Mouse (Mus musculus) yolk sac, embryonic 10.5 days (tissue): ENCODE measurements at regions not wholly inside any gene's neighbourhood (a gene's known extent, or its start where the extent isn't known, plus 50 kb on each side); places are given as distances from the start of the nearest gene placed in this dataset.

Experiments
- DNase-seq: peaks from one replicate; pipeline ENCODE4 v3.0.0-alpha.2; 2017; ENCODE audit warnings: low spot score

DNA sequence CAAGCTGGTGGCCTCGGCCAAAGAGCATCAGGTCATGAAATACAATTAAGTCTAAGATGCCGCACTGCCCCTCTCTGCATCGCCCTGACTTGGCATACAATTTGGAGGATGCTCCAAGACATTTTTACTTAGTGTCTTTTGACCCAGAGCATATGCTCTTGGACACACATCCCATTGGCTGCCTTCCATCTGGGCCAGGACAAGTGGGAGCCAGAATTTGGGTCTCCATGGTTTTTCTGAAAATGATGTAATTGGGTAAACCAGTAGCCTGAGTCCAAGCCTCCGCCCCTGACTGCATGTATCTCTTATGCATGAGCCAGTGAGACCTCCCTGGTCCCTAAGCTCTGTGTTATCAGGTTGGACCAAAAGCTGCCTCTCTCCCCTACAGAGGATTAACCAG lies 117.1 kb upstream of the Rpl38 start:
- DNase-seq, result no peak

DNA sequence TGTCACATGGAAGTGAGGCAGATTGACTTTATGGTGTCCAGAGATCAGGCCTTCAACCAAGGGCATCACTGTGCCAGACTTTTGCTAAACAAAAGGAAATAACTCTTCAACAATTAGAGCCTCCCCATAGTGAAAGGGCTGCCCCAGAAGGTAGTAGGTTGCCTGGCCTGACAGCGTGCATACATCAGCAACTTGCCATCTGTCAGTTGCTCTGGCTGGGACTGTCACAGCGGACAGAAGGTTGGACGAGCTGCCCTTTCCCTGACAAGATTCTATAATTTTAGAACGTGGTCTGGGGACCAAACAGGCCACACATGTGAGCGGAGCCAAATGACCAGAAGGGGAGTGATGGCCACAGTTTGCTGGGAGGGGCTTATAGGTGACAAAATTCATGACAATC lies 119.7 kb upstream of the Rpl38 start:
- no peak for DNase-seq

DNA sequence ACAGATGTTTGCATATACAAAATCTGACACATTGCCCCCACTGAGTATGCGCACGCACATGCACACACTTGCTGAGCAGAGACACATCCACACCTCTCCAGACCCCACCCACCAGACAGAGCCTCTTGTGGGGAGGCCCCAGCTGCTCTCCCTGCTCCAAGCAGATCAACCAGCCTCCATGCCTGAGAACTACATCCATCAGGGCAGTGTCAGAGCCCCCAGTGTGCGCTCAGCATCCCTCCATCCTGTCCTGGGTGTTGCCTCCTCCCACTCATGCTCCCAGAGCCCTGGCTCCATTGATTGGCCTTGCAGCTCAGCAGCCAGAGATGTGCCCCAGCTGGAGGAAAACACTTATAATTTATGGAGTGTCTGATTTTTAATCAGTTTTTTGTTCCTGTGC lies 124.1 kb upstream of the Rpl38 start:
- DNase-seq, result no peak

DNA sequence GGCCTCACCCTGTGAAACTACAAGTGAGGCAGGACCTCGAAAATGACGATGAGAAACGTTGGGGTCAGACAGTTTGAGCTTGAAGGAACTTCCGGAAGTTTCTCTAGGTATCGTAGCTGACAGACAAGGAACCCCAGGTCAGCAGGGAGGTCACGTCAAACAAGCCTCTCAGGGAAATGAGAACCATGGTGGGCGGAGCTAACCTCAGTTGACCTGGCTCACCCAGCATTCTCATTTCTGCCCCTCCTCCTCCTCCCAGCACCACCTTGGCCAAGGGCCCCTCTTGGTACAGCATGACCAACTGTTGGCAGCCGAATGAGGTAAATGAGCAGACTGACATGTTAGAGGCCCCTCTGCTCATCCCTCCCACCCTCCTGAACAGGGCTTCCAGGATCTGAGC lies 126.2 kb upstream of the Rpl38 start:
- no peak for DNase-seq

DNA sequence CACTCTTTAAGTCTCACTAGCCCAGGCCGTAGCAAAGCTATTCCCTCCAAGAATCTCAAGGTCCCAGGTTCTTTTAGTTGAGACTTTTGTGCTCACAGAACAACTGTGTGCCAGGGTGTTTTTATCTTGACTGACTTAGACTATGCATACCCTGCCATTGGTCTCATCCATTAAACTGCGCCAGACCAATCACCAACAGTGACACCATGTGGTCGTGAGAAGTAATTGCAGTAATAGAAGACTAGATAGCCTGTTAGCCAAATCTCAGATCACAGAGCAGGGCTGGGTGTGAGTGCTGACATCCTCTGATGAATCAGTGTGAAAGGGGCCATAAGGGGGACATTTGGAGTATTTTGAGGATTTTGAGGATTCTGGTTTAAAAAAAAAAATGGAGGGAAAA lies 127.8 kb upstream of the Rpl38 start:
- no peak for DNase-seq

DNA sequence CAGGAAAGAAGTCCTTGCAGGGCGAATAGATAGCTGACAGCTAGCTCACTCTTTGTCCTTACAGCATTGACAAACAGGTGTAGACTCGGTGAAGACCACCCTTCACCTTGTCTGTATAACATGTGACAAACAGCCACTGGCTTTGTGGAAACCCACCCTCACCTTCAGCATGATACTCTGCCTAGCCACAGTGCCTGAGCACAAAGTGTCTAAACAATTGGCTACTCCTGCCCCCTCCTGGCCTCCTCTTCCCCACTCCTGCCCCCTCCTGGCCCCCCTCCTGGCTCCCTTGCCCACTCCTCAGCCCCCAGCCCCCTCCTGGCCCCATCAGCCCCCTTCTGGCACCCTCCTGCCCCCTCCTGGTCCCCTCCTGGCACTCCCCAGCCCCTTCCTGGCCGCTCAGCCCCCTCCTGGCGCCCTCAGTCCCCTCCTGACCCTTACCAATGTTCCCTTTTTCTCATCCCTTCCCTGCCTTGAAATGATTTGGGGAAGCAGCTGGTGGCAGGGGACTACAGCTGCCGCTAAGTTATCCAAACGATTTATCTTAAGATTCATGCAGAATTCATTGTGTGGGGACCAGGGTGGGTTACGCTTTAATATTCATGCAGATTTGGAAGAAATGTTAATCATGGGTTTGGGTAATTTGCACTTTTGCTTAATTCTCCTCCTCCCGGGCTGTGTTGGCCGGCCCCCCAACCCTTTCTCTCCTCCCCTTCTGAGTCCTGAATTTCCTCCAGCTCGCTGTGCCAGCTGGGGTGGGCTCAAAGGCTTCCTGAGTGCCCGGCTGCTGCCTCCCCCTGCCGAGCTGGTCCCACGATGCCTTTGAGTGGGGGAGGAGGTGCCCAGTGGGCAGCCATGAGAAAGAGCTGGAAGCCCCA lies 131.5 kb upstream of the Rpl38 start:
- DNase-seq, result no peak

DNA sequence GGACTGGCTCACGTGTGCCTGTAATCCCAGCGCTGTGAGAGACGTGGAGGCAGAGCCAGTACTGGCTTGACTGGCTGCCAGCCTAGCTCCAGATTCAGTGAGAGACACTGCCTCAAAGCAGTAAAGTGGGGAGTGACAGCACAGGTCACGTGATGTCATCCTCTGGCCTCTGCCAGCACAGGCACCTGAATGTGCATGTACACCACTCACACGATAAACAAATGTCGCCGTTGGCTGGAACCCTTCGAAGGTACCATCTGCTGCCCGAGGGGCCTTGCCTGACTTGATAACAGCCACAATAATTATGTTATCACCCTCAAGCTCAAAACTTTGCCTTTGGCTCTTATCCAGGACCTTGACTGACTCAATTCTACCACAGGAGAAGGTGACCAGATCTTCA lies 132.4 kb upstream of the Rpl38 start:
- no peak for DNase-seq

DNA sequence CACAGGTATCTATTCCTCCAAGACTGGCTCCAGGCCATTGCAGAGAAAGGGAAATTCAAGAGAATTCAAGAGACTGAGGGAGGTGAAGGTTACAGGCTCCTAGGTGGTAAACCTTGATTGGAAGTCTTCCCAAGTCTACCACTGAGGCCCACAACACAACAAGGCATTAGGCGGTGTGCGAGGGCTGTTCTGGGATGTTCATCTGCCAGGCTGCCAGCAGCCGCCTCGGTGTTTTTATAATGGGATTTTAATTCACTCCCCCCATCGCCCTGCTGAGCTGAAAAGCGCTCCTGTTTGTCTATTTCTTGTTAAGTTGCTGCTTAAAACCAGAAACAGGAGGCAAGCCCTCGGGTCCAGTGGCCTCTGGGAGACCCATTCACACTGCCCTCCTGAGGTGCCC lies 133.9 kb upstream of the Rpl38 start:
- DNase-seq, result no peak

DNA sequence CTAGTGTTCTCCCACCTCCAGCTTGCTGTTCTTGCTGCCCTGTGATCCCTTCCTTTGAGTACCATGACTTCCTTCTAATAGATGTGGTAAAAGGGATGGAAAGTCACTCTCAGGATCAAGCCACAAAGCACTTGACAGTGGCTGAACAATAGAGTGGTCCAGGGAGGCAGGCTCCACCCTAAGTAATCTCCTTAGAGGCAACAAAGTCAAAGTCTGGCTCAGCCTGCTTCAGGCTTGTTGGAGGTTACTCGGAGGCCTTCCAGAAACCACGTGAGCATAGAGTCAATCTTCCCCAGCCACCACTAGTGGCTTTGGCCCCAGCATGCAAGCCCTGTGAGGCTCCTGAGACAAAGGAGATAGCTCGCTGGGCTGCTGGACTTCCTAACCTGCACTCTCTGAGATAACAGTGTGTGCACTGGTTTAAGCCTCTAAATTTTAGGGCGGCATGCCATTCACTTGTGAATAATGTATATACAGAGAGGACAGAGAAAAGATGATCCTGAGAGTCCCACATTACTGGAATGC lies 137.0 kb upstream of the Rpl38 start:
- DNase-seq, result no peak

DNA sequence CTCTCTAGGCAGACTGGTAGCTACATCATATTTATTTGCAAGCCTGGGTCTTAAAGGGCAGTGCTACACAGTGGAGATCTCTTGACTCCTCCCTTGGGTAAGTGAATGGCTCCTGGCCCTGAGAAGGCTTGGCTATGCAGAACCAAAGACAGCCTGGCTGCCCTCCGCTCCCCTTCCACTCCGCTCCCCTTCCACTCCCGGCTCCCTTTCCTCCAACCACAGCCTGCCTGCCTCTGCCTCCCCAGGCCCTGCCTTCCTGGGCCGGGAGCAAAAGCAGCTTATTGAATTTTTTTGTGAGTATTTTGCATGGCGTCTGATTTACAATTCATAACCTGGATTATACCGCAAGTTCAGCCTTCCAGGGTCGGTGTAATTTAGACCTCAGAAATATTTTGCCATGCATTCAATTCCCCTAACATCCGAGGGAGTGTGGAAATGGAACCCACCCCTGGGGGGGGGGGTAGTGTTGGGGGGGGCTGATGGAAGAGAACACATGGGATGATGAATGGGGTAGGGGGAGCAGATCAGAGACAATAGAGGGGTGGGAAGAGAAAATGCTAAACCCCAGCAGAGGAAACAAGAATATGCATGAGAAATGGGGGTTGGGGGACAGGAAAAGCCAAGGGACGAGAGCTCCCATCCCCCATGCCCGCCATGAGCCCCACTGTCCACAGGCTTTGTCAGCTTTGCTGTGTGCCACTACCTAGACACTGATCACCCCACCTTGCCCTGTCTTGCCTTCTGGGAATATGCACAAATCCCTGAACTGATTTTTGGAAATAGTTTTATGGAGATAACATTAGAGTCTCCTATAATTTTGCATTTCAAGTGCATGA lies 139.2 kb upstream of the Rpl38 start:
- no peak for DNase-seq

DNA sequence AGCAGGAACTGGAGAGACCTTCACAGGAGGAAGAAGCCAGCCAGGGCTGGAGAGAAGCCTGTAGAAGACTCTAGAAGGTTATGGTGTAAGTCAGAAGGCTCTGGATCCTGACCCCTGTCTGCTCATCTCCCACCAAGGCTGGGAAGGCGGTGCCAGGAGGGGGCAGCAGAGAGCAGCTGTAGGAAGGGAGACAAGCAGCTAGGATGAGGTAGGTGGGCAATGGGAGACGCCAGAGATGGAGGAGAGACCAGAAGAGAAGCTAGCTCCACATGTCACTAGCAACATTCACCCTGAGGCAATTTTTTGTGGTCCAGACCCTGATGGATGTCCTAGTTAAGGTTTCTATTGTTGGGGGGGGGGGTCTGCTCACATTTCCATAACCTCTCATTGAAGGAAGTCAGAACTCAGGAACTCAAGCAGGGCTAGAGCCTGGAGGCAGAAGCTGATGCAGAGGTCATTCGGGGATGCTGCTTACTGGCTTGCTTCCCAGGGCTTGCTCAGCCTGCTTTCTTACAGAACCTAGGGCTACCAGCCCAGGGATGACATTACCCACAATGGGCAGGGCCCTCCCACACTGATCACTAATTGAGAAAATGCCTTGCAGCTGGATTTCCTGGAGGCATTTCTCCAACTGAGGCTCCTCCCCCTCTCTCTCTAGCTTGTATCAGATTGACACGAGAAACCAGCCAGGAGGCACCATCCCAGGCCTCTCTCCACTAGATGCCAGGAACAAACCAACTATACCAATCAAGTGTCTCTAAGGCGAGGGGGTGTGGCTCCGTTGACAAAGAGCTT lies 144.7 kb upstream of the Rpl38 start:
- peak; percentile 41 for DNase-seq

DNA sequence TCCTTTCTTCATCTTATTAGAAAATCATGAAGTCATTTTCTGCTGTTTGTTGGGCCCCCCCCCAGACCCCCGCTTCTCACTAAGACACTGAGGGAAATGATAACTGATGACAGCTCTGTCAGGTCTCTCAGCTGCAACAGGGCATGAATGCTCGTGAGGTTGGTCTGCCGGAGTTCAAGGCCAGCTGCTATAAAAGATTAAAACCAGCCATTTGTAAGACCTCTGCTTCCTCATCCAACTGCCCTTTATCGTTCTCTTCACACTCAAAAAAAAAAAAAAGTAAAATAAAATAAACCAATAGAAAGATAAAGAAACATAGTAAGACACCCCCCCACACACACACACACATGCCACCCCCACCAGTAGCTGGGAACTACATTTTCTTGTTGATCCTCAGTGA lies 153.0 kb upstream of the Rpl38 start:
- no peak for DNase-seq

DNA sequence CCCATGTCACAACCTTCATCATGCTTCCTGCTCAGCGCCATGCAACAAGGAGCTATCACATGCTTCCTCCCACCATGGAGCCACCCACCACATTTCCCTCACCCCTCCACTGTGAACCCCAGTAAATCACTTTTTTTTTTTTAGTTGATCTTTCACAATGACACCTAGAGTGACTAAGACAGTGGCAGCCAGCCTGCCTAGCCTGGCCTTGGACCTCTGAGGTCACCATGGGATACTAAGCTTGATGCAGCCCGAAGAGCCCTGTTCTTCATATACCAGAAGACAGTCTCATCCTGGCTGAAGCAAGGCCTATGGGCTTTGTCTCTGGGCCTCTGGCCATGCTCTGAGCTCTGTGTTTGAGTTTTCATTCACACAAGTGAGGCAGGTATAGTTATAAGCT lies 154.2 kb upstream of the Rpl38 start:
- no peak for DNase-seq

DNA sequence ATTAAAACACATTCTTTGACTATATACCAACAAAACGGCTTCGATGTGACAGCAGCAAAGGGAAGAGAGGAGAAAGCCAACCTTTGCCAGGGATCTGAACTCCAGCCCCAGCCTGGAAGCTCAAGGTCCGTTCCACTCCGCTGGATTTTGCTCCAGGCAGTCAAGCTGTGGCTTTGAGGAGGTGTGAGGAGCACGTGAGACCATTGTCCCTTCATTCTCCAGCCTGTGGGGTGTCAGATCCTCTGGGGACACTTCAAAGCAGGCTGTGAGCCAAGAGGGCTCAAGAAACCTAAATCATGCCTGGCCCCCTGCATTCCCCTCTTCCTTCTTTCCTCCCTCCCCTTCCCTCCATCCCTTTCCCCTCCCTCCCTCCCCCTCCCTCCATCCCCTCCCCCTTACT lies 154.9 kb upstream of the Rpl38 start:
- DNase-seq, result no peak

DNA sequence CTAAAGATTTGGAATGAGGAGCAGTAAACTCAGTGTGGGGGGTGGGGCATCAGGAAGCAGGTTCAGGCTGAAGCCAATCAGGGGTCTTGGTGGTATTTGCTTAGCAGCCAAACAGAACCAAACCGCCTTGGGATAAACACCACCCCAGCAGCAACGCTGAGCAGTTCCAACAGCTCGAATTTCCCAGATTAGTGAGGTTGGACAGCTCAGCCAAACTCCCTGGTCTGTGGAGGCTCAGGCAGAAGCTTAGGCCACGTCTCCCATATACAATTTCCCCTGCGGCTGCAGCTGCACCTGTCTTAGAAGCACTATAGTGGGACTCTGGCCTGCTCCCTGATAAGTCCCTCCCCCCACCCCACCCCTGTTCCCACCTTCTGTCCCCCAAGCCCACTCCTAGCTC lies 156.3 kb upstream of the Rpl38 start:
- DNase-seq, result no peak

DNA sequence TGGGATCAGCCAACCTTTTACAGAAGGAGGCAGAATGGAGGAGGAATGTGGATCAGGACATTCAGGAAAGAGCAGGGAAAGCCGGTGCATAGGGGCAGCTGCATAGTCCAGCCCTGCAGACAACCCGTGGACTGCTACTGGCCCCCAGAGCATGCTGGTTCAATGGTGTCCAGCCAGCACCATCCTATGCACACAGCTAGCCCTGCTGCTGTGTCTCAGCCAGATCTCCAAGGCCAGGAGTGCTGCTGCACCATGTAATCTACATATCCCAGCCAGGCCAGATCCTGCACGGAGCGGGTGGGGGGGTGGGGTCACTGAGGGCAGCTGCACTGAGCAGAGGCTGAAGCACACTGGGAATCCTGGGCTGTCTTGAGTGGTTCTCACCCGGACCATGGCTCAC lies 165.8 kb upstream of the Rpl38 start:
- DNase-seq, result peak; percentile 15

DNA sequence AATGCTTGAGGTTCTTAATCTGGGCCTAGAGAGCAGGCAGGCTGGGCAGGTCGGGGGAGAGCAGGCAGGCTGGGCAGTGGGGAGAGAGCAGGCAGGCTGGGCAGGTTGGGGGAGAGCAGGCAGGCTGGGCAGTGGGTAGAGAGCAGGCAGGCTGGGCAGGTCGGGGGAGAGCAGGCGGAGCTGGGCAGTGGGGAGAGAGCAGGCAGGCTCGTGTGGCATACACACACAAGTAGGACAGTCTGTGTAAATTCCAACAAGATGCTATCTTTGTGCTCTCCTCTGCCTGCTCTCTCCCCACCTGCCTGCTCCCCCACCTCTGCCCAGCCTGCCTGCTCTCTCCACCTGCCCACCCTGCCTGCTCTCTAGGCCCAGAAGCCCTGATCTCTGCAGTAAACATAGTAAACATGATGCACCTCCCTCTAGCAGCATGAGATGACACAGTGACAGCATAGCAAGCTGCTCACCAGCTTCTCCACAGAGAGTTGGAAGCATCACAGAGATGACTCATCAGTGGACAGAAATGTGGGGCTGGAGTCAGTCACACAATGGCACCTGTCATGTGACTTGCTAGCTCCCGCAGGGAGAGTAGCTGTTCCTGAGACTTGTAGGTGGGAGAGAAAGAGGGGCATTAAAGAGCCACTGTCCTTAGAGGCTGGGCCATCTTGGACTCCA lies 166.3 kb upstream of the Rpl38 start:
- no peak for DNase-seq

DNA sequence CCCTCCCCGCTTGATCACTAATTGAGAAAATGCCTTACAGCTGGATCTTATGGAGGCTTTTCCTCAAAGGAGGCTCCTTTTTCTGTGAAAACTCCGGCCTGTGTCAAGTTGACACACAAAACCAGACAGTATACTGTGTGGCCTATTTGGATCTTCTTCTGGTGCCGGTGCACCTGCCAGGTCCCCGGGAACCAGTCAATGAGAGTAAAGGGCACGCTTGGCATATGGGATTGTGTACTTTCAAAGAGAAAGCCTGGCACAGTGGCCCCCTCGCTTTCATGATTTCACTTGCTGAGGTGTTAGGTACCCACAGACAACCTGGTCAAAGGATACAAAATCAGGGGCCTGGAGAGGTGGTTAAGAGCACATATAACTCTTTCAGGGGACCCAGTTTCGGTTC lies 167.9 kb upstream of the Rpl38 start:
- DNase-seq, result no peak

DNA sequence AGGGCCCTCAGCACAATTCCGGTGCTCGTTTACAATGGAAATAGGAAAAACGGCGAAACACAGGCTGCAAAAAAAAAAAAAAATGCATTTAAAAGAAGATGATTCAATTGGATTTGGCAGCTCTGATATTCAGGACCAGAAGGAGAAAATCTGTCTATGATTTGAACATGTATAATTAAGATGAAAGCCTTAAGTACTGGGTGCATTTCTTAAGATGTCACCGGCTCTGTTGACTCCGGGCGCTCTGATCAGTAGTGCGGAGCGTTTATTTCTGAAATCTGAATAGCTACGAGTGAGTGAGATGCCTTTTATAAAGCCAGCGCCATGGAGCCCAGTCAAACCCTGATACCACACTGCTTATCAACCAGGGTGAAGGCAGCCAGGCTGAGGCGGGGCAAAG lies 168.7 kb upstream of the Rpl38 start:
- no peak for DNase-seq

DNA sequence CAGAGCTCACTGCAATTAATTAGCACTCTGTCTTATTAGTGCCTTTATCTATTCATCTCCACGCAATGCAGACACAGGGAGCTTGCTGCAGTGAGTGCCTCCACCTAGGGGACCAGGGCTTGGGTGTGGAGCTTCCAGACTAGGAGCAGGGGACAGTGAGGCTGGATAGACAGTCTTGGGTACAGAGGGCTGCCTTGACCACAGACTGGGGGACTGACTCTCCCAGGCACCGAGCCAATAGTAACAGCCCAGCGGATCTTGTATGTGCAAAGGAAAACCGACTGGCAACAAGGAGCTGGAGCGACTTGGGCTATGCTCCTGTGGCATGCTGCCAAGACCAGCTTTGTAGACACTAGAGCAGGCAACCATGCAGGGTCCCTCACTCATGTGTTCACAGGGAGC lies 172.8 kb upstream of the Rpl38 start:
- DNase-seq, result no peak

DNA sequence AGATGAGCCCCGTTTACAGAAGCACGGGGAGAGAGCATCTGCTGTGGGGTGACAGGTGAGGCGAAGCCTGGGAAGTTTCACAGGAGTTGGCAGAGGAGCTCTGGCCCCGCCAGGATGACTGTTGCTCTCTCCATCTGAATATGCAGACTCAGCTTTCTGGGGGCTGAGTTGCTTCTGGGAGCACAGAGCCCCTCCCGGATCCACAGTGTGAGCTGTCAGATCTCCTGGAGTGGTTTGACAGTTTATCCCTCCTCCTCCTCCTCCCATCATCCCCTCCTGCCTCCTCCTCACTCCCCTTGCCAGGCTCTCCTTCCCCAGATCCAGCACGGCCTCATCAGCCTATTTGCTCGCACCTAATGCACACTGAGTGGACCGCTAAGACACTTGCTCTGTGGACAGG lies 181.9 kb upstream of the Rpl38 start:
- no peak for DNase-seq

DNA sequence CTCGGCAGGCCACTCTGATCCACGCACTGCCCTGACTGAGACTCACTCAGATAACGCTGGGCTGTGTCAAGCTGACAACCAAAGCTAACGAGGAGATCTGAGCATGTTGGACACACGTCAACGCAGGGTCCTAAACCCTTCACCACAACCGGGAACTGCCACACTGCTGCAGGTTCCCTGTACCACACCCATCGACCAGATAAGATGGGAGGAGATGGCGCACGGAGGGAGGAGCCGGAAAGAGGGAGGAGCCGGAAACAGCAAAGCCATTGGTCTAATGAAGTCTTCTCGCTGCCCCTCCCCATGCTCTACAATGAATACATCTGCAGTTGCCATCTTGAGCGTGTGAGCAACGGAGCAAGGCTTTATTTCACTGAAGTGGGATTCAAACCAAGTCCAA lies 182.9 kb upstream of the Rpl38 start:
- DNase-seq, result no peak
